Mouse (Mus musculus) embryonic facial prominence, embryonic 14.5 days (tissue): ENCODE results near the gene Brat1. TPM values are rescaled to one million over a fixed set of nuclear protein-coding genes. Genes with fewer than 3 reads are reported as not detected.

ENCODE experiments used
- ATAC-seq: fragments of 200-750 bp; cut with Nextera tagmentation; 2 replicates; pipeline ENCODE4 v1.8.0; 2017; ENCODE audit warnings: low read depth, moderate number of reproducible peaks, moderate TSS enrichment
- DNase-seq: peaks from one replicate; pipeline ENCODE4 v3.0.0-alpha.2; 2015; ENCODE audit warnings: low spot score
- H3K27ac ChIP-seq: fragments of 300-500 bp; sonication (generic); replicated peaks from 2 replicates; pipeline ENCODE4 v1.5.1; 2014; ENCODE audit warnings: low read depth, mild to moderate bottlenecking, low read length, moderate library complexity
- H3K27me3 ChIP-seq: fragments of 300-500 bp; sonication (generic); replicated peaks from 2 replicates; pipeline ENCODE4 v1.6.1; 2014; ENCODE audit warnings: low read length; ENCODE audit not compliant: control insufficient read depth, insufficient read depth
- H3K36me3 ChIP-seq: fragments of 300-500 bp; sonication (generic); 2 replicates; pipeline ENCODE4 v1.6.1; 2014; ENCODE audit warnings: low read length, mixed read lengths; ENCODE audit not compliant: control insufficient read depth, insufficient read depth
- H3K4me1 ChIP-seq: fragments of 300-500 bp; sonication (generic); 2 replicates; pipeline ENCODE4 v1.6.1; 2014; ENCODE audit warnings: antibody characterized with exemption, low read length; ENCODE audit not compliant: control insufficient read depth, insufficient read depth
- H3K4me2 ChIP-seq: fragments of 300-500 bp; sonication (generic); 2 replicates; pipeline ENCODE4 v1.6.1; 2014; ENCODE audit warnings: low read depth, mild to moderate bottlenecking, low read length, moderate library complexity, mixed read lengths
- H3K4me3 ChIP-seq: fragments of 300-500 bp; sonication (generic); 2 replicates; pipeline ENCODE4 v1.5.1; 2014; ENCODE audit warnings: low read depth, mild to moderate bottlenecking, low read length
- H3K9ac ChIP-seq: fragments of 300-500 bp; sonication (generic); 2 replicates; pipeline ENCODE4 v1.6.1; 2014; ENCODE audit warnings: low read depth, mild to moderate bottlenecking, low read length, moderate library complexity, mixed read lengths
- H3K9me3 ChIP-seq: fragments of 300-500 bp; sonication (generic); 2 replicates; pipeline ENCODE4 v1.6.1; 2016; ENCODE audit warnings: low read length; ENCODE audit not compliant: control insufficient read depth
- WGBS: fragments of 180-500 bp; shearing (Covaris S2); extraction: QIAGEN DNeasy Blood & Tissue Kit; methylation state at CpG from one replicate; pipeline ENCODE4 v1.1.7; 2014; 5-methylcytosine and 5-hydroxymethylcytosine counted together
- polyA plus RNA-seq: library from polyadenylated mRNA; unstranded; fragments of >200 nt; fragmentation: Nextera tagmentation; extraction: Ambion mirVana; gene quantifications from 2 replicates; pipeline ENCODE4 v1.2.1, GENCODE M21; 2014

Gene Brat1
- polyA plus RNA-seq, 1 experiment from 2014 or later = 17.8 TPM

- WGBS = 57% methylated on average over 16 of the region's 16 CpGs
- H3K27me3 ChIP-seq = no peaks in the 10 kb centered on the region
- no peaks in the 10 kb centered on the region for H3K4me1 ChIP-seq
- no peak overlapping the region for H3K4me2 ChIP-seq
- H3K9me3 ChIP-seq = no peaks in the 10 kb centered on the region
- no peak overlapping the region for H3K4me3 ChIP-seq
- no peak overlapping the region for H3K27ac ChIP-seq
- H3K9ac ChIP-seq = no peak overlapping the region
- DNase-seq = peak; percentile 62
- H3K36me3 ChIP-seq = peaks cover 53% of the 10 kb centered on the region
- ATAC-seq = peak; percentile 56; the same call in 1 of the 2 replicates
Observed at GRCm38 (mm10) chr5:140684343-140685148, 20.3 kb upstream of the Brat1 start.

- Histone ChIP-seq H3K4me1 (no peaks in the 10 kb centered on the region), H3K27ac (no peak overlapping the region), H3K9ac (no peak overlapping the region), H3K27me3 (no peaks in the 10 kb centered on the region), H3K9me3 (no peaks in the 10 kb centered on the region), H3K4me2 (no peak overlapping the region), H3K36me3 (peaks cover 72% of the 10 kb centered on the region), H3K4me3 (no peak overlapping the region)
- no peak for DNase-seq
- 71% methylated on average over 3 of the region's 3 CpGs for WGBS
- no peak for ATAC-seq
Observed at GRCm38 (mm10) chr5:140688434-140688833, 16.4 kb upstream of the Brat1 start.

GRCm38 (mm10) chr5:140695987-140696386 lies 8.8 kb upstream of the Brat1 start:
- ATAC-seq = no peak
- H3K9me3 ChIP-seq = no peaks in the 10 kb centered on the region
- H3K4me3 ChIP-seq = no peak overlapping the region
- H3K4me2 ChIP-seq = no peak overlapping the region
- WGBS = 77% methylated on average over 7 of the region's 7 CpGs
- H3K36me3 ChIP-seq = peaks cover 71% of the 10 kb centered on the region
- no peak overlapping the region for H3K9ac ChIP-seq
- no peak overlapping the region for H3K27ac ChIP-seq
- no peak for DNase-seq
- no peaks in the 10 kb centered on the region for H3K27me3 ChIP-seq
- H3K4me1 ChIP-seq = peaks cover 2% of the 10 kb centered on the region; the same call in 1 of the 2 replicates

GRCm38 (mm10) chr5:140699776-140700175 lies 5.0 kb upstream of the Brat1 start:
- Histone ChIP-seq H3K36me3 (peaks cover 40% of the 10 kb centered on the region), H3K9ac (peak overlapping the region; percentile 40; the same call in 1 of the 2 replicates), H3K4me1 (peaks cover 15% of the 10 kb centered on the region; the same call in 1 of the 2 replicates), H3K9me3 (no peaks in the 10 kb centered on the region), H3K4me2 (no peak overlapping the region), H3K27me3 (no peaks in the 10 kb centered on the region), H3K4me3 (no peak overlapping the region), H3K27ac (no peak overlapping the region)
- DNase-seq (no peak), ATAC-seq (no peak)
- WGBS = 92% methylated on average over 9 of the region's 9 CpGs

GRCm38 (mm10) chr5:140701661-140702060 lies 3.1 kb upstream of the Brat1 start:
- under 1% methylated on average over 16 of the region's 25 CpGs for WGBS
- H3K27ac ChIP-seq = peak overlapping the region; percentile 83
- H3K27me3 ChIP-seq = no peaks in the 10 kb centered on the region

DNA sequence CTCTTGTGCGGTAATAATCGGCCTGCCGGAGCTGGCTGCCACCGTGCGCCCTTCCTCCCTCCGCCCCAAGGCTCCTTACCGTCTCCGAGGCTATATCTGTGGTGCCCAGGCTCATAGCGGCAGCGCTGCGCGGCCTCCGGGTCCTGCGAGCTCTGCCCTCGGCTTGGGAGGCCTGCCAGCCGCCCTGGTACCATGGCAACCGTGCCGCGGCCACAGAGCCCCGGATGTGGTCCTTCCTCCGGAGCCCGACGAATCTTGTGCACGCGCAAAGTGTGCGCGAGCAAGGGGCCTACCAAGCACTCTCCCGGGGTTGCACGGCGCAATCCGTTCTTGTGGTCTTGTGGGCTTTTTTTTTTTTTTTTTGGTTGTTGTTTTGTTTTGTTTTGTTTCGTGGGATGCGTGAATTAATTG lies 2.7 kb upstream of the Brat1 start, which contains the start of gene Iqce:
Gene Iqce (minus strand): TSS at position 276 of the 411 bp plus-strand sequence.
- WGBS = under 1% methylated on average over 10 of the region's 33 CpGs
- peak within 1 kb of the TSS; percentile 83 for H3K27ac ChIP-seq
- no peaks in the 10 kb centered on the region for H3K9me3 ChIP-seq
- H3K4me1 ChIP-seq = peaks cover 20% of the 10 kb centered on the region
- H3K4me2 ChIP-seq = peak within 1 kb of the TSS; percentile 75
- peak within 1 kb of the TSS; percentile 78 for H3K4me3 ChIP-seq
- H3K27me3 ChIP-seq = no peaks in the 10 kb centered on the region
- ATAC-seq = peak; percentile 80
- DNase-seq = peak; percentile 95
- peaks cover 26% of the 10 kb centered on the region for H3K36me3 ChIP-seq
- peak within 1 kb of the TSS; percentile 77 for H3K9ac ChIP-seq

More at GRCm38 (mm10) chr5:140701661-140702060, 3.1 kb upstream of the Brat1 start:
- peak overlapping the region; percentile 75 for H3K4me2 ChIP-seq
- peak overlapping the region; percentile 77 for H3K9ac ChIP-seq
- H3K4me1 ChIP-seq = peaks cover 20% of the 10 kb centered on the region
- ATAC-seq = peak; percentile 11; the same call in 1 of the 2 replicates
- H3K36me3 ChIP-seq = peaks cover 26% of the 10 kb centered on the region
- H3K4me3 ChIP-seq = peak overlapping the region; percentile 78
- no peaks in the 10 kb centered on the region for H3K9me3 ChIP-seq
- no peak for DNase-seq

DNA sequence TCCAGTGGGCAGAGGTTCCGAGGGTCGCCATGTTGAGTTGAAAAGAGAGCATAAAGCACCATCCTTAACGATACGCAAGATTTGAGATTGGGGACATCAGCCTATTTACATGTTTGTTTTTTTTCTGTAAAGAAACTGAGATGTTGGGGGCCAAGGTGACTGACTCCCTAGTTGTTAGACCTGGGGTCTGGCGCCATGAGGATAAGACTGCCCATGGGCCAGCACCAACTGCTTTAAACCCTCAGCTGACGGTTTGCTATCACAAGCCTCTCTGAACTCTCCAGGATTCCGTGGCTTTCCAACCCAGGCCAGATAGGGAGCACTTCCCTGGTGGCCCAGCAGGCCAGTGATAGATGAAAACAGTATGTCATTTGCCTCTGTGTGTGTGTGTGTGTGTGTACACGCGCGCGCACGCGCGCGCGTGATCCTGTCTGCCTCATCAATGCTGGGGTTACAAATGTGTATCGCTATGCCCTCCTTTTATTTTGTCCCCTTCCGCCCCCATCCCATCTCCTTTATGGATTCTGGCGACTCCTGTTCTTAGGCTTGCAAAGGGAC lies 2.1 kb upstream of the Brat1 start:
- no peak for ATAC-seq
- WGBS = 67% methylated on average over 19 of the region's 19 CpGs

GRCm38 (mm10) chr5:140703480-140704377 lies 1.1 kb upstream of the Brat1 start:
- peaks cover 20% of the 10 kb centered on the region for H3K4me1 ChIP-seq
- no peaks in the 10 kb centered on the region for H3K27me3 ChIP-seq
- DNase-seq (no peak), ATAC-seq (no peak)
- 0 out of 2 replicates have a peak overlapping the region, but pooled peaks have one; percentile 26 for H3K9ac ChIP-seq
- 44% methylated on average over 15 of the region's 17 CpGs for WGBS
- peak overlapping the region; percentile 52 for H3K4me3 ChIP-seq
- H3K9me3 ChIP-seq = no peaks in the 10 kb centered on the region
- H3K36me3 ChIP-seq = peaks cover 27% of the 10 kb centered on the region
- peak overlapping the region; percentile 88 for H3K27ac ChIP-seq
- H3K4me2 ChIP-seq = peak overlapping the region; percentile 49

More for the DNA sequence above, 2.1 kb upstream of the Brat1 start:
- Histone ChIP-seq H3K4me1 (peaks cover 20% of the 10 kb centered on the region), H3K27me3 (no peaks in the 10 kb centered on the region), H3K9ac (peak overlapping the region; percentile 77), H3K36me3 (peaks cover 28% of the 10 kb centered on the region), H3K4me3 (peak overlapping the region; percentile 78), H3K9me3 (no peaks in the 10 kb centered on the region), H3K4me2 (peak overlapping the region; percentile 75), H3K27ac (peak overlapping the region; percentile 83)
- DNase-seq = no peak
